Mouse (Mus musculus) heart, embryonic 10.5 days (tissue): Measurements from ENCODE around the gene Eri3. TPM values are rescaled to one million over a fixed set of nuclear protein-coding genes. Genes with fewer than 3 reads are reported as not detected.
A peak's percentile ranks its signal among the peaks of the same experiment; 100 is the strongest.

Experiments used
- DNase-seq: peaks from one replicate; pipeline ENCODE4 v3.0.0-alpha.2; 2017; ENCODE audit warnings: low spot score
- H3K27ac ChIP-seq: fragments of 300-500 bp; sonication (generic); 2 replicates; pipeline ENCODE4 v1.5.1; 2016; ENCODE audit warnings: mild to moderate bottlenecking
- H3K27me3 ChIP-seq: fragments of 300-500 bp; sonication (generic); 2 replicates; pipeline ENCODE4 v1.6.1; 2016; ENCODE audit warnings: mild to moderate bottlenecking; ENCODE audit not compliant: poor library complexity, insufficient read depth, severe bottlenecking
- H3K36me3 ChIP-seq: fragments of 300-500 bp; sonication (generic); 2 replicates; pipeline ENCODE4 v1.6.1; 2016; ENCODE audit warnings: mild to moderate bottlenecking, moderate library complexity
- H3K4me1 ChIP-seq: fragments of 300-500 bp; sonication (generic); 2 replicates; pipeline ENCODE4 v1.6.1; 2016; ENCODE audit warnings: mild to moderate bottlenecking
- H3K4me3 ChIP-seq: fragments of 300-500 bp; sonication (generic); 2 replicates; pipeline ENCODE4 v1.5.1; 2016; ENCODE audit warnings: mild to moderate bottlenecking, moderate library complexity
- H3K9me3 ChIP-seq: fragments of 300-500 bp; sonication (generic); 2 replicates; pipeline ENCODE4 v1.6.1; 2016; ENCODE audit warnings: mild to moderate bottlenecking, moderate library complexity
- WGBS: fragments of 180-500 bp; shearing (Covaris S2); methylation state at CpG from one replicate; pipeline ENCODE4 v1.1.7; 2016; 5-methylcytosine and 5-hydroxymethylcytosine counted together
- microRNA-seq: library from miRNA; unstranded; fragments of <30 nt; microRNA quantifications from one replicate; pipeline ENCODE4, GENCODE M21; 2017
- polyA plus RNA-seq: library from polyadenylated mRNA; unstranded; fragments of >200 nt; fragmentation: Nextera tagmentation; extraction: Ambion mirVana; gene quantifications from 2 replicates; pipeline ENCODE4 v1.2.1, GENCODE M21; 2016

Gene Eri3
- polyA plus RNA-seq, 1 experiment from 2014 or later = 118 TPM

- no peak for DNase-seq
- Histone ChIP-seq H3K4me3 (peak overlapping the region; percentile 93), H3K27ac (peak overlapping the region; percentile 94), H3K4me1 (peaks cover 18% of the 10 kb centered on the region), H3K9me3 (no peaks in the 10 kb centered on the region), H3K27me3 (no peaks in the 10 kb centered on the region), H3K36me3 (peaks cover 35% of the 10 kb centered on the region)
These were observed 132.3 kb downstream of the Eri3 start for GRCm38 (mm10) chr4:117682463-117682862.

- Histone ChIP-seq H3K36me3 (peaks cover 28% of the 10 kb centered on the region), H3K4me3 (0 out of 2 replicates have a peak overlapping the region, but pooled peaks have one; percentile 93), H3K4me1 (peaks cover 18% of the 10 kb centered on the region), H3K27me3 (no peaks in the 10 kb centered on the region), H3K27ac (0 out of 2 replicates have a peak overlapping the region, but pooled peaks have one; percentile 94), H3K9me3 (no peaks in the 10 kb centered on the region)
- DNase-seq = no peak
- 70% methylated on average over 6 of the region's 6 CpGs for WGBS
These were observed 133.0 kb downstream of the Eri3 start for GRCm38 (mm10) chr4:117683048-117683768.

- 83% methylated on average over 4 of the region's 4 CpGs for WGBS
- Histone ChIP-seq H3K4me1 (peaks cover 13% of the 10 kb centered on the region), H3K27me3 (no peaks in the 10 kb centered on the region), H3K9me3 (no peaks in the 10 kb centered on the region), H3K27ac (no peak overlapping the region), H3K36me3 (no peaks in the 10 kb centered on the region), H3K4me3 (no peak overlapping the region)
- DNase-seq = no peak
These were observed 136.2 kb downstream of the Eri3 start for GRCm38 (mm10) chr4:117686354-117686753.

GRCm38 (mm10) chr4:117705361-117705760 is 155.2 kb downstream of the Eri3 start:
- no peaks in the 10 kb centered on the region for H3K36me3 ChIP-seq
- WGBS = 5% methylated on average over 7 of the region's 7 CpGs
- no peak overlapping the region for H3K4me3 ChIP-seq
- no peaks in the 10 kb centered on the region for H3K9me3 ChIP-seq
- H3K27me3 ChIP-seq = no peaks in the 10 kb centered on the region
- DNase-seq = no peak
- no peaks in the 10 kb centered on the region for H3K4me1 ChIP-seq
- no peak overlapping the region for H3K27ac ChIP-seq

- Histone ChIP-seq H3K36me3 (no peaks in the 10 kb centered on the region), H3K4me3 (no peak overlapping the region), H3K9me3 (no peaks in the 10 kb centered on the region), H3K4me1 (no peaks in the 10 kb centered on the region), H3K27me3 (no peaks in the 10 kb centered on the region), H3K27ac (no peak overlapping the region)
- WGBS = 60% methylated on average over 3 of the region's 3 CpGs
- no peak for DNase-seq
These were observed 158.8 kb downstream of the Eri3 start for GRCm38 (mm10) chr4:117708780-117709550.

- no peaks in the 10 kb centered on the region for H3K4me1 ChIP-seq
- WGBS = 65% methylated on average over 3 of the region's 3 CpGs
- H3K27ac ChIP-seq = no peak overlapping the region
- H3K27me3 ChIP-seq = no peaks in the 10 kb centered on the region
- no peaks in the 10 kb centered on the region for H3K9me3 ChIP-seq
- H3K36me3 ChIP-seq = no peaks in the 10 kb centered on the region
- DNase-seq = no peak
- H3K4me3 ChIP-seq = no peak overlapping the region
These were observed 162.1 kb downstream of the Eri3 start for GRCm38 (mm10) chr4:117712314-117712713.

GRCm38 (mm10) chr4:117713303-117714098 is 163.3 kb downstream of the Eri3 start:
- no peak overlapping the region for H3K27ac ChIP-seq
- 53% methylated on average over 6 of the region's 6 CpGs for WGBS
- no peaks in the 10 kb centered on the region for H3K27me3 ChIP-seq
- H3K9me3 ChIP-seq = no peaks in the 10 kb centered on the region
- no peak for DNase-seq
- H3K36me3 ChIP-seq = no peaks in the 10 kb centered on the region
- no peaks in the 10 kb centered on the region for H3K4me1 ChIP-seq
- no peak overlapping the region for H3K4me3 ChIP-seq

Small RNAs within 50 kb of the gene (microRNA-seq; reads per million reads assigned to microRNA genes)
- not detected for gene Gm25559

Other genes starting within 250 kb of the Eri3 start
- 56.5 and 76.1 TPM in 2 replicates for gene Rnf220, start 53.3 kb upstream of the Eri3 start, polyA plus RNA-seq
- gene Dmap1, start 131.9 kb downstream of the Eri3 start, polyA plus RNA-seq = 54.6 and 63.6 TPM in 2 replicates
- gene Gm12845, start 174.0 kb downstream of the Eri3 start, polyA plus RNA-seq = not detected in 2 replicates
- 0.05 TPM in 1 of 2 replicates, not detected in the other for gene Klf17, start 215.3 kb downstream of the Eri3 start, polyA plus RNA-seq